Mouse (Mus musculus) E14TG2a.4 (cell line): ENCODE data around the gene Hnrnpa3.
A peak's percentile ranks its signal among the peaks of the same experiment; 100 is the strongest.

ENCODE experiments used
- H3K27me3 ChIP-seq: 2 replicates; pipeline ENCODE4 v1.6.1; 2014; ENCODE audit warnings: low read length, control low read depth; ENCODE audit not compliant: insufficient read depth
- H3K36me3 ChIP-seq: 2 replicates; pipeline ENCODE4 v1.6.1; 2014; ENCODE audit warnings: low read length, control low read depth; ENCODE audit not compliant: insufficient read depth
- H3K4me1 ChIP-seq: replicated peaks from 2 replicates; pipeline ENCODE4 v1.6.1; 2014; ENCODE audit warnings: low read depth, low read length, control low read depth
- H3K4me3 ChIP-seq: replicated peaks from 2 replicates; pipeline ENCODE4 v1.5.1; 2014; ENCODE audit warnings: mild to moderate bottlenecking, low read length
- H3K9me3 ChIP-seq: 2 replicates; pipeline ENCODE4 v1.6.1; 2014; ENCODE audit warnings: low read length, control low read depth
- CTCF ChIP-seq: conservative IDR thresholded peaks from 2 replicates; pipeline ENCODE4 v1.5.1; 2014; ENCODE audit warnings: low read length
- NANOG ChIP-seq: IDR thresholded peaks from 2 replicates; pipeline ENCODE4 v1.6.1; 2014; ENCODE audit warnings: borderline replicate concordance, low read length, mixed read lengths
- POU5F1 ChIP-seq: IDR thresholded peaks from 2 replicates; pipeline ENCODE4 v1.6.1; 2014; ENCODE audit warnings: low read length, borderline replicate concordance

Hnrnpa3 gene

DNA sequence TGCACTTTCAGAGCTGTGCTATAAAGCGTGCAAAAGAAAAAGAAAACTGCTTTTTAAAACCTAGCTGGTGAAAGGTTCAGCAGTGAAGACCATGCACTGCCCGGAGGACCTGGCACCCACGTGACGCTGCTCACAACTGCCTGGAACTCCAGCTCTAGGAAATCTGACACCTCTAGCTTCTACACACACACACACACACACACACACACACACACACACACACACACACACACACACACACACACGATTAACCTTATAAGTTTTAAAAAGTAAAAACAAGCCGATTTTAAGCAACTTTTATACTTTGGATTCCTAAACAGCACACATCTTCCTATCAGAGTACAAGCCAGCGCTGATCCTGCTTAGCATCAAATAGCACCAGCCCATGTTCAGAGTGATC, 22.4 kb downstream of the Hnrnpa3 start:
- no peak for TF ChIP-seq NANOG
- no peak for TF ChIP-seq CTCF
- no peak for TF ChIP-seq POU5F1
- peak overlapping the region; percentile 35 for H3K4me3 ChIP-seq

DNA sequence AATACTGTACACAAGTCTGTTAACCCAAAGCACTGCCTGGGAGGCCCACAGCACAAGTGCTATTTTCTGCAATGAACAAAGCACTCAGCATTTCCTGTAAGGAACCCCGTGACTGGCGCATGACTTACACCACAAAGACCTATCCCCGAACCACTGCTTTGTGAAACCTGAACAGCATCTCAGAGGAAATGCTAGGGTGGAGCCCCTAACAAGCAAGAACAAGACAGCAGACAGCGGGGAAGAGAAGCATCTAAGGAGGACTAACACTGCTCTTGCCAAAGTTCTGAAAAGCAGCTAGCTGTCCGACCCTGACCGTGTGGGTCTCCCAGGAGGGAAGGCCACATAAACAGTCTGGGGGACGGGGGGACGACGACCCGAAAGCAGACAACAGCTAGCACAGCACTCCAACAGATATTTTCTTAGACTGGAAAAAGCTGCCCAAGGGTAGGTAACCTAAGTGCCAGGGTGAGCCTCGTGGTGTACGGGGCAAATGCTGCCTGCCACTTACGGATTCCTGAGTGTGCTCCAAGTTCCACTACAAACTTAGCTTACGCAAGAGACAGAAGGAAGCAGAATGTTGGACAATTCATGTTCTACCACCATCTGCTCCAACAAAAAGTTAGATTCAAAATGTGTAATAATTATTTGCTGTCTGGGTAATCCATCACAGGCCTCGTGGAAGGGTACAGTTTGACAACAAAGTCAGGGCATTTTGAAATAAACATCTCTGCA, 24.1 kb downstream of the Hnrnpa3 start:
- H3K4me1 ChIP-seq, result peaks cover 79% of the 10 kb centered on the region
- no peaks in the 10 kb centered on the region for H3K27me3 ChIP-seq
- peak overlapping the region; percentile 58 for H3K4me3 ChIP-seq
- no peaks in the 10 kb centered on the region for H3K9me3 ChIP-seq
- H3K36me3 ChIP-seq, result peaks cover 26% of the 10 kb centered on the region
- TF ChIP-seq CTCF, result no peak
- peak; percentile 67 for TF ChIP-seq NANOG
- TF ChIP-seq POU5F1, result no peak

More for the DNA sequence above, 22.4 kb downstream of the Hnrnpa3 start:
- no peaks in the 10 kb centered on the region for H3K9me3 ChIP-seq
- H3K4me1 ChIP-seq, result peaks cover 66% of the 10 kb centered on the region
- peaks cover 34% of the 10 kb centered on the region for H3K36me3 ChIP-seq
- H3K27me3 ChIP-seq, result no peaks in the 10 kb centered on the region

DNA sequence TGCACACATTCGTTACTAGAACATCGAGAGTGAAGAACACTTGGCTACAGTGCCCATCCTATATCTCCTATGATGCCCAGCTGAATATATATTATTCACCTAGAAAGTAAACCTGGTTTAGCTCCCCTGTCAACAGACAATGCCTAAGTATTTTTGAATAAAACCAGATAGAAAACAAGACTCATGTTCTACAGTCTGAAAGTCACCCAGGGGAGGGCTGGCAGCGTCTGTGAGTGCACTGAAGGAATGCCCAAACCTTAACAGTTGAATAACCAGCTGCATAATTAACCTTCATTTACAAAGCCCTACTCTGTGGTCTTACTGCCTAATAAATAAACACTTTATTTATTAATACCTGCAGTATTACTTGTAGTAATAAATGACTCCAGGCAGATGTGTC, 25.5 kb downstream of the Hnrnpa3 start:
- Histone ChIP-seq H3K27me3 (no peaks in the 10 kb centered on the region), H3K4me3 (peak overlapping the region; percentile 58), H3K36me3 (peaks cover 26% of the 10 kb centered on the region), H3K9me3 (no peaks in the 10 kb centered on the region), H3K4me1 (peaks cover 89% of the 10 kb centered on the region)
- no peak for TF ChIP-seq NANOG
- TF ChIP-seq CTCF, result no peak
- no peak for TF ChIP-seq POU5F1

DNA sequence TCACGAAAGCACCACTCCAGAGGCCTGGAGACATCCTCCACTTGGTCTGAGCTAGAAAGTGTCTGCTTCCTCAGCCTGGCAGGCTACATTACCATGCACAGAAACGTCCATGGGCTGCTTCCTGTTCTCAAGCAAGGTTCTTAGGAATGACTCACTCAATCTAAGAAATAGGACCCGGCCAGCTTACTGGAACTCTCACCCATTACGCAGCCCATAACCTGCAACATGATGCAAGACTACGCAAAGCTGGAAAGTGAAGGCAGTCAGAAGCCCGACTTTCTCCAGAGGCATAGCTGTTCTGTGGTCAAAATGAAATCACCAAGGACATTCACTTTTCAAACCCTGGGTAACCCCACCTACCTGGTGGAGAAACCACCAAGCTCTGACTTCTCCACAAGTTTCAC, 26.4 kb downstream of the Hnrnpa3 start:
- no peak for TF ChIP-seq NANOG
- TF ChIP-seq CTCF, result no peak
- TF ChIP-seq POU5F1, result no peak
- peaks cover 30% of the 10 kb centered on the region for H3K36me3 ChIP-seq
- H3K27me3 ChIP-seq, result no peaks in the 10 kb centered on the region
- peak overlapping the region; percentile 18 for H3K4me3 ChIP-seq
- H3K9me3 ChIP-seq, result no peaks in the 10 kb centered on the region
- peaks cover 87% of the 10 kb centered on the region for H3K4me1 ChIP-seq

DNA sequence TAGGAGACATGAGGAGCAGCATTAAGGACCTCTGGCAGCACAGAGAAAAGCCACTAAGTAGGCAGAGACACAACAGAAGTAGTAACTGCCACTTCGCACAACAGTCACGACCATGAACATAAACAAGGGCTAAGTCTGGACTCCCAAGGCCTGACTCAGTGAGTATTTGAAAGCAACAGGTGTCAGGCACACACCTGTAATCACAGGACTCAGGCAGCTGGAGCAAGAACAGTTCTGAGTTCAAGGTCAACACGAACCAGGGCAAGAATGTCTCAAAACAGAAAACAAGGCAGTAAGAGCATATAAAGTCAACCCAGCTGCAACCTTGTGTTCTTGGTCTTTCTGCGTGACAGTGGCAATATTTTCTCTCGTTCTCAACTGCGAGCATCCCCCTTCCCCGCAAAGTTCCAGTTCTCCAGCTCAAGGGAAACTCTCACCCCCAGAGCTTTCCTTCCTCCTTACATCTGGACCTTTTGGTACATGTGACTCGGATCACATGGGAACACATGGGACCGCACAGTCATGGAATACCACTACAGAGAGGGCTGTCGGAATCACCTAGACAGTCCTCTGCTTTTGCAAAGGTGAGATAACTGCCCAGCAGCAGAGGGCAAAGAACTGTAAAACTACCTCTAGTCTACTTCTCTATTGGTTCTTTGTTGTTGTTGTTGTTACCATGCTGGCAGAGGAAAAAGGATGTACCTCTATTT, 28.1 kb downstream of the Hnrnpa3 start:
- peak overlapping the region; percentile 11; the same call in 1 of the 2 replicates for H3K4me3 ChIP-seq
- H3K9me3 ChIP-seq, result no peaks in the 10 kb centered on the region
- H3K4me1 ChIP-seq, result peaks cover 89% of the 10 kb centered on the region
- H3K36me3 ChIP-seq, result peaks cover 44% of the 10 kb centered on the region
- TF ChIP-seq CTCF, result no peak
- no peaks in the 10 kb centered on the region for H3K27me3 ChIP-seq

DNA sequence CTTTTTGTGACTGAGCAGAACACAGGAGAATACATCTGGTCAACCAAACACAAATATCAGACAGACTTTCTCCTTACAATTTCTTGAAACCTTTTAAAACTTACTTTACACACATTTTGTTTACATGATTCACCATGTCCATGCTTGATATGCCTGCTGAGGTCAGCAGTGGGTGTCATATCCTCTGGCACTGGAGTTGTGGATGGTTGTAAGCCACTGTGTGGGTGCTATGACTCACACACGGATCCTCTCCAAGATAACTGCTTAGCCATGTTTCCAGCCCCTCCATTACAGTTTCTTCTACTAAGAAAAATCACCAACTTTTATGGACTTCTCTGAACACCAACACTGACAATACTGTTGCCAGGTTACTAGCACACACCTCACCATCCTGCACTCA, 29.8 kb downstream of the Hnrnpa3 start:
- Histone ChIP-seq H3K4me3 (no peak overlapping the region), H3K27me3 (no peaks in the 10 kb centered on the region), H3K9me3 (no peaks in the 10 kb centered on the region), H3K4me1 (peaks cover 97% of the 10 kb centered on the region), H3K36me3 (peaks cover 61% of the 10 kb centered on the region)
- TF ChIP-seq NANOG (no peak), POU5F1 (no peak), CTCF (no peak)

DNA sequence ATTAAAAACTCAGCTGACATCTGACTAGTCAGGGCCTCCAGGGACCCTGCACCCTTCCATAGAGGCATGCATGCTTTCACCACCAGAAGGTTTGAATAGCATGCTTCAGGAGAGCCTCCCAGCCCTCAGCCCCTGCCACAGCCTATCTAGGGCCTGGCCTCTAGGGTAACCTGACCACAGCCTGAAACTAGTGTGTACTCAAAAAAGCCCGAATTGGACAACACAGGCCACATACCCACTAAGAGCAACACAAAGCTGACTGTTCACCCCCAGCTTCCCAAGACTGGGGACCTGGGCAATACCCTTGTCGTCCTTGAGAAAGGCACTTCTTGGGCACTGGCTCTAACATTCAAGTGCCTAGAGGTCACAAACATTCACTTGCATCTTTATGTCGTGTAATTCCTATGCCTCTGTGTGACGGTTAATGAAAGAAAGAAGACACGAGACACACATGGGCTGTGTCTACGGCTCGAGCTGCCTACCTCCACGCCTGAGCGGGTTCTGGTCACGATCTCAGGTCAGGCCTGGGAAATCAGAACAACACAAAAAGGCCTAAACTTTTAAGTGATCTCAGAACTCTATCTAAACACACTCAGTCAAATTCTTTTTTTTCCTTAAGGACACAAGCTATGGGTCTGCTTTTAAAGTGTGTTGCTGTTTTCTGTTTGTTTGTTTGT, 30.6 kb downstream of the Hnrnpa3 start:
- Histone ChIP-seq H3K36me3 (peaks cover 68% of the 10 kb centered on the region), H3K9me3 (no peaks in the 10 kb centered on the region), H3K4me1 (peaks cover 97% of the 10 kb centered on the region), H3K27me3 (no peaks in the 10 kb centered on the region), H3K4me3 (no peak overlapping the region)
- TF ChIP-seq NANOG (no peak), POU5F1 (no peak), CTCF (no peak)

DNA sequence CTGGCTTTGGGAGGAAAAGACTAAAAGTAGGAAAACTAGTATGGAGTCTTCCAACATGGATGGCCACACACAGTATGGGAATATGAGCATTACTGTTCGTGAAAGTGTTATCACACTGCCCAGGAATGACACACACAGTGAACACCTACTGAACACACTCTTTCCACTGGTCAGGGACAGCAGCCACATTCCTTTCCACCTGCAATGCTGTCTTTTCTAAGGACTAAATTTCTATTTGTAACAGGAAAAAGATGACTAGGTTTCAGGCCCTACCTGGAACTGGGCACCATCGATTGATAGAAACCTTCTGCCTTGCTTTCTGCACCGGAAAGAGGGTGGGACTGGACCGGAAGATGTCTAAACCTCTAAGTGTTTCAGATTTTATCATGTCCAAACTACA, 31.6 kb downstream of the Hnrnpa3 start:
- H3K27me3 ChIP-seq, result no peaks in the 10 kb centered on the region

More for the DNA sequence above, 31.6 kb downstream of the Hnrnpa3 start:
- peaks cover 76% of the 10 kb centered on the region for H3K36me3 ChIP-seq
- no peak overlapping the region for H3K4me3 ChIP-seq
- no peaks in the 10 kb centered on the region for H3K9me3 ChIP-seq
- TF ChIP-seq POU5F1 (no peak), NANOG (no peak), CTCF (no peak)
- H3K4me1 ChIP-seq, result peaks cover 96% of the 10 kb centered on the region
